Mouse (Mus musculus) liver, postnatal 0 days (tissue): ENCODE data around the gene 4933411K16Rik. TPM values are rescaled to one million over a fixed set of nuclear protein-coding genes. Genes with fewer than 3 reads are reported as not detected.
A peak's percentile ranks its signal among the peaks of the same experiment; 100 is the strongest.

Experiments used
- ATAC-seq: fragments of 200-750 bp; cut with Nextera tagmentation; 2 replicates; pipeline ENCODE4 v1.8.0; 2017; ENCODE audit warnings: mild to moderate bottlenecking, moderate library complexity
- DNase-seq: peaks from one replicate; pipeline ENCODE4 v3.0.0-alpha.2; 2016
- H3K27ac ChIP-seq: fragments of 300-500 bp; sonication (generic); 2 replicates; pipeline ENCODE4 v1.5.1; 2014; ENCODE audit warnings: antibody characterized with exemption, moderate library complexity, mild to moderate bottlenecking, low read depth
- H3K27me3 ChIP-seq: fragments of 300-500 bp; sonication (generic); 2 replicates; pipeline ENCODE4 v1.6.1; 2014; ENCODE audit warnings: low read length, control low read depth, mixed read lengths; ENCODE audit not compliant: insufficient read depth
- H3K36me3 ChIP-seq: fragments of 300-500 bp; sonication (generic); replicated peaks from 2 replicates; pipeline ENCODE4 v1.6.1; 2014; ENCODE audit warnings: mild to moderate bottlenecking, control low read depth, low read length, moderate library complexity, mixed read lengths; ENCODE audit not compliant: insufficient read depth
- H3K4me1 ChIP-seq: fragments of 300-500 bp; sonication (generic); 2 replicates; pipeline ENCODE4 v1.6.1; 2014; ENCODE audit warnings: antibody characterized with exemption, mild to moderate bottlenecking, control low read depth; ENCODE audit not compliant: insufficient read depth
- H3K4me2 ChIP-seq: fragments of 300-500 bp; sonication (generic); 2 replicates; pipeline ENCODE4 v1.6.1; 2014; ENCODE audit warnings: low read depth, mild to moderate bottlenecking, low read length, moderate library complexity, mixed read lengths
- H3K4me3 ChIP-seq: fragments of 300-500 bp; sonication (generic); 2 replicates; pipeline ENCODE4 v1.5.1; 2014; ENCODE audit warnings: low read depth, low read length
- H3K9ac ChIP-seq: fragments of 300-500 bp; sonication (generic); replicated peaks from 2 replicates; pipeline ENCODE4 v1.6.1; 2014; ENCODE audit warnings: mild to moderate bottlenecking, moderate library complexity
- H3K9me3 ChIP-seq: fragments of 300-500 bp; sonication (generic); 2 replicates; pipeline ENCODE4 v1.6.1; 2016; ENCODE audit warnings: mild to moderate bottlenecking, control low read depth, low read length, mixed read lengths
- CTCF ChIP-seq: sonication (generic); IDR thresholded peaks from 2 replicates; pipeline ENCODE4 v1.5.1; 2016; ENCODE audit warnings: antibody characterized with exemption, low read depth
- EP300 ChIP-seq: IDR thresholded peaks from 2 replicates; pipeline ENCODE4 v1.6.1; 2016; ENCODE audit warnings: antibody characterized with exemption, low read depth, mild to moderate bottlenecking
- WGBS: fragments of 180-500 bp; shearing (Covaris S2); extraction: QIAGEN DNeasy Blood & Tissue Kit; methylation state at CpG from one replicate; pipeline ENCODE4 v1.1.7; 2014; ENCODE audit not compliant: insufficient replicate concordance; 5-methylcytosine and 5-hydroxymethylcytosine counted together
- polyA plus RNA-seq: library from polyadenylated mRNA; unstranded; fragments of >200 nt; fragmentation: Nextera tagmentation; extraction: Ambion mirVana; gene quantifications from 2 replicates; pipeline ENCODE4 v1.2.1, GENCODE M21; 2015

4933411K16Rik gene
- polyA plus RNA-seq, 1 experiment from 2014 or later, result 0.40 TPM

- ATAC-seq, result no peak
- Histone ChIP-seq H3K4me2 (no peak overlapping the region), H3K27me3 (no peaks in the 10 kb centered on the region), H3K4me3 (no peak overlapping the region), H3K4me1 (no peaks in the 10 kb centered on the region; the same call in 1 of the 2 replicates), H3K9me3 (no peaks in the 10 kb centered on the region), H3K36me3 (peaks cover 11% of the 10 kb centered on the region; the same call in 1 of the 2 replicates), H3K27ac (no peak overlapping the region), H3K9ac (no peak overlapping the region)
- 51% methylated on average over 9 of the region's 9 CpGs for WGBS
- no peak for TF ChIP-seq CTCF
- TF ChIP-seq EP300, result no peak
- no peak for DNase-seq
These were observed 17.8 kb upstream of the 4933411K16Rik start for GRCm38 (mm10) chr19:42034146-42034775.

GRCm38 (mm10) chr19:42034881-42035455 lies 17.1 kb upstream of the 4933411K16Rik start:
- H3K27ac ChIP-seq, result no peak overlapping the region
- TF ChIP-seq EP300 (no peak), CTCF (no peak)
- H3K4me3 ChIP-seq, result no peak overlapping the region
- H3K9ac ChIP-seq, result no peak overlapping the region
- no peaks in the 10 kb centered on the region for H3K9me3 ChIP-seq
- no peak overlapping the region for H3K4me2 ChIP-seq
- DNase-seq, result no peak
- H3K36me3 ChIP-seq, result peaks cover 11% of the 10 kb centered on the region; the same call in 1 of the 2 replicates
- WGBS, result 62% methylated on average over 10 of the region's 11 CpGs
- no peaks in the 10 kb centered on the region; the same call in 1 of the 2 replicates for H3K4me1 ChIP-seq
- no peak for ATAC-seq
- no peaks in the 10 kb centered on the region for H3K27me3 ChIP-seq

GRCm38 (mm10) chr19:42035456-42036248 lies 16.4 kb upstream of the 4933411K16Rik start, which contains the start of gene Ankrd2:
Gene Ankrd2, plus strand, starts transcription at chr19:42036000.
- WGBS, result 64% methylated on average over 17 of the region's 19 CpGs
- peak; percentile 93 for TF ChIP-seq CTCF
- no peak for TF ChIP-seq EP300
- no peaks in the 10 kb centered on the region; the same call in 1 of the 2 replicates for H3K4me1 ChIP-seq
- H3K27ac ChIP-seq, result no peak within 1 kb of the TSS
- H3K9ac ChIP-seq, result no peak within 1 kb of the TSS
- ATAC-seq (peak; percentile 85), DNase-seq (peak; percentile 83)
- peaks cover 11% of the 10 kb centered on the region; the same call in 1 of the 2 replicates for H3K36me3 ChIP-seq
- no peaks in the 10 kb centered on the region for H3K27me3 ChIP-seq
- no peak within 1 kb of the TSS for H3K4me2 ChIP-seq
- no peaks in the 10 kb centered on the region for H3K9me3 ChIP-seq
- H3K4me3 ChIP-seq, result no peak within 1 kb of the TSS

GRCm38 (mm10) chr19:42036357-42036756 lies 15.7 kb upstream of the 4933411K16Rik start:
- H3K27ac ChIP-seq, result no peak overlapping the region
- TF ChIP-seq CTCF (no peak), EP300 (no peak)
- no peak overlapping the region for H3K4me3 ChIP-seq
- H3K36me3 ChIP-seq, result peaks cover 11% of the 10 kb centered on the region; the same call in 1 of the 2 replicates
- H3K4me2 ChIP-seq, result no peak overlapping the region
- no peak for DNase-seq
- H3K4me1 ChIP-seq, result no peaks in the 10 kb centered on the region; the same call in 1 of the 2 replicates
- no peak overlapping the region for H3K9ac ChIP-seq
- ATAC-seq, result no peak
- H3K27me3 ChIP-seq, result no peaks in the 10 kb centered on the region
- WGBS, result 86% methylated on average over 3 of the region's 3 CpGs
- no peaks in the 10 kb centered on the region for H3K9me3 ChIP-seq

GRCm38 (mm10) chr19:42037167-42037702 lies 14.8 kb upstream of the 4933411K16Rik start:
- DNase-seq (no peak), ATAC-seq (no peak)
- H3K27me3 ChIP-seq, result no peaks in the 10 kb centered on the region
- H3K36me3 ChIP-seq, result peaks cover 9% of the 10 kb centered on the region; the same call in 1 of the 2 replicates
- no peaks in the 10 kb centered on the region; the same call in 1 of the 2 replicates for H3K4me1 ChIP-seq
- no peak overlapping the region for H3K9ac ChIP-seq
- H3K4me2 ChIP-seq, result no peak overlapping the region
- H3K27ac ChIP-seq, result no peak overlapping the region
- 74% methylated on average over 11 of the region's 11 CpGs for WGBS
- no peaks in the 10 kb centered on the region for H3K9me3 ChIP-seq
- H3K4me3 ChIP-seq, result no peak overlapping the region
- TF ChIP-seq CTCF (no peak), EP300 (no peak)
